Mouse (Mus musculus) monocyte, adult 2 months (primary cell): ENCODE measurements around the gene Cd3e.
"Not testable (repeated sequence)": the region's sequence is repeated elsewhere in the genome, so short reads cannot be mapped to it uniquely, and the experiment has no call there.

Experiments used
- DNase-seq, 2 experiments: peaks; one replicate each; pipeline ENCODE4 v3.0.0; 2022; ENCODE audit warnings: low spot score in 2 of 2, low read depth in 1 of 2

Cd3e gene

GRCm38 (mm10) chr9:45009180-45010078 is at the start of gene Cd3e:
TSS of gene Cd3e (minus strand) at chr9:45009627.
- no peak for DNase-seq

- DNase-seq: no peak
Measured at GRCm38 (mm10) chr9:45058304-45058940, 49.0 kb upstream of the Cd3e start.

DNA sequence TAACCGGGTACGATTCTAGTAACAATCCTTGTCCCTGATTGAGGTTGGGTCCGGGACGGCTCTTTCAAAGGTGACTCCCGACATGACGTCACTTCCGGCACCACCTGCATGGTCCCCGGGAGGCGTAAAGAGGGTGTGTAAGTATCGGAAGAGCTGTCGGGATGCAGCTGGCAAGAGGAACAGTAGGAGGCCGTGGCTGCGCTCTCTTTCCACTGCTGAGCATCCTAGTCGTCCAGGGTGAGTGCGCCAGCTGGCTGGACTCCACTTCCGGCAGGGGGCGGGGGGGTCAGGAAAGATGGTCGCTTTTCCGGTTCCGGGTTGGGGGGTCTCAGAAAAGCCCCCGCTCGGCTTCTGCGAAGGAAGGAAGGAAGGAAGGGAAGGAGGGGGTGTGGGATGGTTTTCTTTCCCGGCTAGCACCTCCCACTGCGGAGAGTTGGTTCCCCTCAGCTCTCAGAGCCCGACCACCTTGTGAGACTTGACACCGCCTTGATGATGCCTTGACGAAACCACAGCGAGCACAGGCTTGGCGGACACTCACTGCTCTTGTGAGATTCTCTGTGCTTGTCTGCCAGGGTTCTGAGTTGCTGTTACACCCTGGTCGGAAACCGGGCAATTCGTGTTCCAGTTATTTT is 45.8 kb upstream of the Cd3e start, which contains the start of gene Mpzl3:
Gene Mpzl3, plus strand, starts transcription at position 105 of the 632 bp plus-strand sequence.
- DNase-seq: peak in 1 of 2 experiments; percentile 15

DNA sequence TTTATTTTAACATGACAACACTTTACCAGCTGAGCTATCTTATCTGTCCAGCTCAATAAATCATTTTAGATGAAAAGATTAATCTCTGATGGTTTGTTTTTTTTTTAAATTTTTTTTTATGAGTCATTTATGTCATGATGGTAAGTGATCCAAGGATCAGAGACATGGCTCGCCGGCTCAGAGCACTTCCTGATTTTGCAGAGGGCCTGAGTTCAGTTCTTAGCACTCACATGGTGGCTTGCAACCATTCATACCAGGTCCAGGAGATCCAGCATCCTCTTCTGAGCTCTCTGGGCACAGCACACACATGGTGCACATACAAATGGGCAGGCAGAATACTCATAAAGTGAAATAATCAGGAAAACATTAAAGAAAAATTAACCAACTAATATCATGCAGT is 40.9 kb upstream of the Cd3e start:
- no peak for DNase-seq

GRCm38 (mm10) chr9:45049731-45050130 is 40.3 kb upstream of the Cd3e start:
- no peak for DNase-seq

DNA sequence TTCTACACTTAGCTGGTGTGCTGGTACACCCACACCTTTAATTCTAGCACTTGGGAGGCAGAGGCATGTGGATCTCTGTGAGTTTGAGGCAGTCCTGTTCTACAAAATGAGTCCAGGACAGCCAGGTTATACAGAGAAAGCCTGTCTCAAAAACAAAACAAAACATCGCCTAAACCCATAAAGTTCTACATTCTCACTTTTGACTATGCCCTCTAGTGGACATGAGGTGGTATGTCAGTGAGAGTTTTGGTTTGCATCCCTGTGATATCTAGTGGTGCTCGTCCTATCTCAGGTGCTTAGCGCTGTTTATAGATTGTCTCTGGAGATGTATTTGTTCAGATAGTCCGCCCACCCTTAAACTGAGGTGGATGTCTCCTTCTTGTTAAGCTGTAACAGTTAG is 39.1 kb upstream of the Cd3e start:
- DNase-seq: no peak

- DNase-seq: no peak
Measured at GRCm38 (mm10) chr9:45046973-45047372, 37.5 kb upstream of the Cd3e start.

- DNase-seq: no peak
Measured at GRCm38 (mm10) chr9:45042947-45043346, 33.5 kb upstream of the Cd3e start.

- DNase-seq: no peak
Measured at GRCm38 (mm10) chr9:45042056-45042720, 32.8 kb upstream of the Cd3e start.

DNA sequence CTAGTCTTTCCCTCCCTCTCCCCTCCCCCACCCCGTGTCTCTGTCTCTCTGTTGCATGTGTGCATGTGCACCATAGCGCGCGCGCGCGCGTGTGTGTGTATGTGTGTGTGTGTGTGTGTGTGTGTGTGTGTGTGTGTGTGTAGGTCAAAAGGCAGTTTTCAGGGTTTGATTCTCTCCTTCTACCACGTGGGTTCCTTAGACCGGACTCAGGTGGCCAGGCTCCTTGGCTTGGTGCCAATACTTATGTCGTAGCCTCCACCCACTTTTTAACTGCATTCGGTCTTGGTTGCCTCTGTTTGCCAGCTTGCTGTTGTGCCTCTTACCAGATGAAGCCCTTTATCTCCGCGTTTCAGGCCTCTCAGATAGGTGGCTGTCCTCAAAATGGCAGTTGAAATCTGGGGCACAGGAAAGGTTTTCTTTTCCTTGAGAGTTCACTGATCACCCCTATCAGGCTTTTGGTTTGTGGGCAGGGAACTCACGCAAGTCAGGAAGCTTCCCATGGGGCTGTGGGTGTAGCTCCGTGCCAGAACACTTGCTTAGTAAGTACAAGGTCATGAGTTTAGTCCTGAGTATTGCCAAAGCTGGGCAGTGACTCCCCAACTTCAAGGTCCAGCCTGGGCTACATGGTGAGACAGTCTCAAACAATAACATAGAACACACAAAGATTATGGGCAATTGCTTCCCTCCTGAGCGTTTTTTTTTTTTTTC is 31.9 kb upstream of the Cd3e start:
- no peak for DNase-seq

DNA sequence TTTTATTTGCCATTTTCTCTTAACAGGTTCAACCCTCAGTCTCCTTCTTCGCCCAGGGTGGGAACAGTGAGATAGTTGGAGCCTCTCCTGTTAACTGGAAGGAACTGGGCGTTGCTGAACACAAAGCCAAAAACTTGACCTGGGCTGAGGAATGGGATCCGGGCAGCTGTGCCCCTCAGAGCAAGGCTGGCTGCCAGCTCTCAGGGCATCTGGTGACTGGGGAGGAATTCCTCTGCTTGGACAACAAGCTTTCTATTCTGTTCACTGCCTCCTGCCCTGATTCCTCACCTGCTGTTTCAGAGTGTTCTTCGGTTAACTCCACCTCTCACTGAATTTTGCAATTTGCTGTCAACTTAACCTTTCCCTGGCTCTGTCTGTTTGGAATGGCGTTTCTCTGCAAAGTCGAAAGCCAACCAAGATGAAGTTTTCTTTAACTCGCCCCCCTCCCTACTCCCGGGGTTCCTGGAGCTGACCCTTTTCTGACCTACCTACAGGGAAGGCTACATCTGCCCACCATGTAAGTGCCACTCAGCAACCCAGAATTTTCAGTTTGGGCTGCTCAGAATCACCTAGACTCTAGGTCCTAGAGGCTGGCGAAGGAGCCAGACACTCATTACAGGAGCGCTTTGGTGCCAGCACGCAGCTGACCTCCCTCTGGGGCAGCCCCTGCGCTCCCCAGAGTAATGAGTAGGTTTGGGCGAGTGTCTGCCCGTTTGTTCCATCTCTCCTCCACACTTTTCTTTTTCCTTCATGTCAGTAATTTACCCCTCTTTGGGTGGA is 30.8 kb upstream of the Cd3e start:
- DNase-seq: no peak

DNA sequence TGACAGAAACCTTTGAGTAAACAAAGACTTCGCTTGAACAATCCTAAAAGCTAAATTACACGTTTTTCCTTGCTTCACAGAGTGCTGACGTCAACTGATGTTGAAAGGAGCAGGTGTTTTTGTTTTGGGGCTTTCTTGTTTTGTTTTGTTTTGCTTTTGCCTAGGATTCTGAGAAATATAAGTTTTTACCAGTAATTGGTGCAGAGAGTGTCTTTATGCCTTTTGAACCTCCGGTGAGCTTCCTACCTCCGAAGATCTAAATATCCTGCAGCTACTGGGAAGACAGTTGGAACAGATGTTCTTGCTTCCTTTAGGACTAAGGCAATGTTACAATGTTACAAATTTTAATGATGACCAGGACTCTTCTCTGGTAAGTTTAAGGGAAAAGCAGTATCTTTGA is 30.1 kb upstream of the Cd3e start, which contains the start of gene Mpzl2:
Gene Mpzl2, plus strand, starts transcription at position 301 of the 400 bp plus-strand sequence.
- no peak for DNase-seq

- not testable (repeated sequence) for DNase-seq
Measured at GRCm38 (mm10) chr9:45037803-45038202, 28.4 kb upstream of the Cd3e start.

GRCm38 (mm10) chr9:45034526-45034925 is 25.1 kb upstream of the Cd3e start:
- no peak for DNase-seq

DNA sequence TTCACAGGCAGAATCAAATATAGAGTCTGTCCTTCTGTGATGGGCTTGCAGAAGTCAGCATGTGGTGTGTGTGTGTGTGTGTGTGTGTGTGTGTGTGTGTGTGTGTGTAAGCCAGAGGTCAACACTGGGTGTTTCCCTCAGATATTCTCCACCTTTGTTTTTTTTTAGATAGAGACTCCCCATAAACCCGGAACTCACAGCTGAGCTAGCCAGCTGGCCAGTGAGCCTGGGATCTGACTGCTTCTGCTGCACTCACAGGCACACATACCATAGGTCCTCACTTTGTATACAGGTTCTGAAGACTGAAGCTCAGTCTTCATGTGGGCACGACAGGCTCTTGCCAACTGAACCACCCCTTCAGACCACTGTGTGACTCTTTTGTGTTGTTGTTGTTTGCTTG is 22.8 kb upstream of the Cd3e start:
- DNase-seq: no peak

GRCm38 (mm10) chr9:45030341-45030740 is 20.9 kb upstream of the Cd3e start:
- DNase-seq: no peak

GRCm38 (mm10) chr9:45027376-45027775 is 17.9 kb upstream of the Cd3e start:
- DNase-seq: no peak

- DNase-seq: no peak
Measured at GRCm38 (mm10) chr9:45024187-45024586, 14.8 kb upstream of the Cd3e start.

GRCm38 (mm10) chr9:45023638-45024037 is 14.2 kb upstream of the Cd3e start:
- no peak for DNase-seq

- DNase-seq: peak in 1 of 2 experiments; percentile 24
Measured at GRCm38 (mm10) chr9:45022800-45023199, 13.4 kb upstream of the Cd3e start.
